Mouse (Mus musculus): Measurements from ENCODE around the gene Atp7a. TPM values are rescaled to one million over a fixed set of nuclear protein-coding genes. Genes with fewer than 3 reads are reported as not detected.

Atp7a gene
- polyA plus RNA-seq, 1 experiment from 2014 or later = 29.0 TPM

- Histone ChIP-seq H3K9ac (replicated peaks; ENCODE audit: low read length) (0 out of 2 replicates have a peak overlapping the region, but pooled peaks have one; percentile 35), H3K36me3 (ENCODE audit: insufficient read depth, low read length) (0 out of 2 replicates have a peak, but pooled peaks cover 3% of the 10 kb centered on the region), H3K4me3 (ENCODE audit: low read length) (peak overlapping the region; percentile 24), H3K27me3 (ENCODE audit: insufficient read depth, low read length) (no peaks in the 10 kb centered on the region; the same call in 1 of the 2 replicates), H3K4me1 (ENCODE audit: insufficient read depth, low read length) (peaks cover 9% of the 10 kb centered on the region; the same call in 1 of the 2 replicates), H3K27ac (ENCODE audit: low read length) (no peak overlapping the region), H3K9me3 (ENCODE audit: low read length) (no peaks in the 10 kb centered on the region), H3K4me2 (replicated peaks; ENCODE audit: low read depth, low read length) (peak overlapping the region; percentile 37)
- WGBS = 80% methylated on average over 3 of the region's 3 CpGs
- ATAC-seq (ENCODE audit: low FRiP score, low TSS enrichment) = no peak
Observed at GRCm38 (mm10) chrX:106017102-106017501, 10.0 kb upstream of the Atp7a start.

DNA sequence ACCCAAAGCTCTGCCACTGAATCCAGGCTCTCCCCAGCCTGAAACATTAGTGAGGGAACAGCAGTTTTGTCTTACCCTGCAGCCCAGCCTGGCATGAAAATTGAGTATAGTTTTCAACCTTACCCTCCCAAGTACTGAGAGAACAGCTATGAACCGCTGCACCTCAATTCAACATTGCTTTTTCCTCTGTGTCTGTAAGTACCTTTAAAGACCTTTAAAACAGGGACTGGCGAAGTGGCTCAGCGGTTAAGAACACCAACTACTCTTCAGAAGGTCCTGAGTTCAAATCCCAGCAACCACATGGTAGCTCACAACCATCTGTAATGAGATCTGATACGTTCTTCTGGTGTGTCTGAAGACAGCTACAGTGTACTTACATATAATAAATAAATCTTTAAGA lies 9.6 kb upstream of the Atp7a start:
- H3K4me2 ChIP-seq (replicated peaks; ENCODE audit: low read depth, low read length) = 0 out of 2 replicates have a peak overlapping the region, but pooled peaks have one; percentile 37
- H3K4me3 ChIP-seq (ENCODE audit: low read length) = peak overlapping the region; percentile 24; the same call in 1 of the 2 replicates
- no peak overlapping the region for H3K27ac ChIP-seq (ENCODE audit: low read length)
- WGBS = 76% methylated on average over 4 of the region's 4 CpGs
- H3K9ac ChIP-seq (replicated peaks; ENCODE audit: low read length) = no peak overlapping the region
- 0 out of 2 replicates have a peak, but pooled peaks cover 3% of the 10 kb centered on the region for H3K36me3 ChIP-seq (ENCODE audit: insufficient read depth, low read length)
- H3K4me1 ChIP-seq (ENCODE audit: insufficient read depth, low read length) = peaks cover 7% of the 10 kb centered on the region; the same call in 1 of the 2 replicates
- H3K27me3 ChIP-seq (ENCODE audit: insufficient read depth, low read length) = no peaks in the 10 kb centered on the region; the same call in 1 of the 2 replicates
- no peaks in the 10 kb centered on the region for H3K9me3 ChIP-seq (ENCODE audit: low read length)
- ATAC-seq (ENCODE audit: low FRiP score, low TSS enrichment) = no peak

DNA sequence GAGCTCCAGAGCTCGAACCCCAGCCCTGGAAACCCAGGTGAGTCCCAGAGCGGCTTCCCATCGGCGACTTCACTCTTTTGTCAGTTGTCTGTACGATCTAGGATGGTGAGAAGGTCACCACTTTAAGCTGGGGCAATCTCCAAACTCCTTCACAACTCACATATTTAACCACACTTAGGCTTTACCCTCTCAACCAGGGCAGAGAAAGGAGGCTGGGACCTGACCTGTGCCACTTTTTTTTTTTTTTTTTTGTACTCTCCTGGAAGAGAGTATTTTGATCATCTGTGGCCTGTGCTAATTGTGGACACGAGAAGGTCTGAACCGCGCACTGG lies 233 bp downstream of the Atp7a start:
- Histone ChIP-seq H3K36me3 (ENCODE audit: insufficient read depth, low read length) (no peaks in the 10 kb centered on the region), H3K9ac (replicated peaks; ENCODE audit: low read length) (peak overlapping the region; percentile 77), H3K27me3 (ENCODE audit: insufficient read depth, low read length) (peaks cover 3% of the 10 kb centered on the region; the same call in 1 of the 2 replicates), H3K9me3 (ENCODE audit: low read length) (no peaks in the 10 kb centered on the region), H3K27ac (ENCODE audit: low read length) (peak overlapping the region; percentile 80), H3K4me3 (ENCODE audit: low read length) (peak overlapping the region; percentile 64), H3K4me2 (replicated peaks; ENCODE audit: low read depth, low read length) (peak overlapping the region; percentile 53), H3K4me1 (ENCODE audit: insufficient read depth, low read length) (0 out of 2 replicates have a peak, but pooled peaks cover 2% of the 10 kb centered on the region)
- ATAC-seq (ENCODE audit: low FRiP score, low TSS enrichment) = no peak; the same call in 1 of the 2 replicates
- 20% methylated on average over 8 of the region's 8 CpGs for WGBS

GRCm38 (mm10) chrX:106030176-106030575 lies 3.1 kb downstream of the Atp7a start:
- Histone ChIP-seq H3K9ac (replicated peaks; ENCODE audit: low read length) (no peak overlapping the region), H3K27ac (ENCODE audit: low read length) (no peak overlapping the region), H3K4me3 (ENCODE audit: low read length) (no peak overlapping the region), H3K4me2 (replicated peaks; ENCODE audit: low read depth, low read length) (no peak overlapping the region), H3K27me3 (ENCODE audit: insufficient read depth, low read length) (peaks cover 5% of the 10 kb centered on the region; the same call in 1 of the 2 replicates), H3K9me3 (ENCODE audit: low read length) (no peaks in the 10 kb centered on the region), H3K36me3 (ENCODE audit: insufficient read depth, low read length) (no peaks in the 10 kb centered on the region), H3K4me1 (ENCODE audit: insufficient read depth, low read length) (0 out of 2 replicates have a peak, but pooled peaks cover 5% of the 10 kb centered on the region)
- WGBS = 81% methylated on average over 5 of the region's 5 CpGs
- ATAC-seq (ENCODE audit: low FRiP score, low TSS enrichment) = no peak

- Histone ChIP-seq H3K9ac (replicated peaks; ENCODE audit: low read length) (no peak overlapping the region), H3K4me2 (replicated peaks; ENCODE audit: low read depth, low read length) (no peak overlapping the region), H3K36me3 (ENCODE audit: insufficient read depth, low read length) (no peaks in the 10 kb centered on the region), H3K27ac (ENCODE audit: low read length) (no peak overlapping the region), H3K9me3 (ENCODE audit: low read length) (no peaks in the 10 kb centered on the region), H3K27me3 (ENCODE audit: insufficient read depth, low read length) (peaks cover 2% of the 10 kb centered on the region; the same call in 1 of the 2 replicates), H3K4me1 (ENCODE audit: insufficient read depth, low read length) (peaks cover 10% of the 10 kb centered on the region; the same call in 1 of the 2 replicates), H3K4me3 (ENCODE audit: low read length) (no peak overlapping the region)
- ATAC-seq (ENCODE audit: low FRiP score, low TSS enrichment) = no peak
Observed at GRCm38 (mm10) chrX:106031124-106031523, 4.0 kb downstream of the Atp7a start.

GRCm38 (mm10) chrX:106035727-106036126 lies 8.7 kb downstream of the Atp7a start:
- WGBS = 64% methylated on average over 2 of the region's 2 CpGs
- Histone ChIP-seq H3K9me3 (ENCODE audit: low read length) (no peaks in the 10 kb centered on the region), H3K27me3 (ENCODE audit: insufficient read depth, low read length) (peaks cover 4% of the 10 kb centered on the region; the same call in 1 of the 2 replicates), H3K4me3 (ENCODE audit: low read length) (no peak overlapping the region), H3K9ac (replicated peaks; ENCODE audit: low read length) (no peak overlapping the region), H3K36me3 (ENCODE audit: insufficient read depth, low read length) (no peaks in the 10 kb centered on the region), H3K27ac (ENCODE audit: low read length) (no peak overlapping the region), H3K4me2 (replicated peaks; ENCODE audit: low read depth, low read length) (no peak overlapping the region), H3K4me1 (ENCODE audit: insufficient read depth, low read length) (peaks cover 21% of the 10 kb centered on the region; the same call in 1 of the 2 replicates)
- no peak for ATAC-seq (ENCODE audit: low FRiP score, low TSS enrichment)

GRCm38 (mm10) chrX:106037185-106037752 lies 10.2 kb downstream of the Atp7a start:
- H3K27ac ChIP-seq (ENCODE audit: low read length) = no peak overlapping the region
- H3K9ac ChIP-seq (replicated peaks; ENCODE audit: low read length) = no peak overlapping the region
- no peak overlapping the region for H3K4me2 ChIP-seq (replicated peaks; ENCODE audit: low read depth, low read length)
- no peak overlapping the region for H3K4me3 ChIP-seq (ENCODE audit: low read length)
- peaks cover 4% of the 10 kb centered on the region; the same call in 1 of the 2 replicates for H3K27me3 ChIP-seq (ENCODE audit: insufficient read depth, low read length)
- peak; percentile 49; the same call in 1 of the 2 replicates for ATAC-seq (ENCODE audit: low FRiP score, low TSS enrichment)
- peaks cover 19% of the 10 kb centered on the region; the same call in 1 of the 2 replicates for H3K4me1 ChIP-seq (ENCODE audit: insufficient read depth, low read length)
- no peaks in the 10 kb centered on the region for H3K9me3 ChIP-seq (ENCODE audit: low read length)
- H3K36me3 ChIP-seq (ENCODE audit: insufficient read depth, low read length) = no peaks in the 10 kb centered on the region
- WGBS = 65% methylated on average over 3 of the region's 3 CpGs

DNA sequence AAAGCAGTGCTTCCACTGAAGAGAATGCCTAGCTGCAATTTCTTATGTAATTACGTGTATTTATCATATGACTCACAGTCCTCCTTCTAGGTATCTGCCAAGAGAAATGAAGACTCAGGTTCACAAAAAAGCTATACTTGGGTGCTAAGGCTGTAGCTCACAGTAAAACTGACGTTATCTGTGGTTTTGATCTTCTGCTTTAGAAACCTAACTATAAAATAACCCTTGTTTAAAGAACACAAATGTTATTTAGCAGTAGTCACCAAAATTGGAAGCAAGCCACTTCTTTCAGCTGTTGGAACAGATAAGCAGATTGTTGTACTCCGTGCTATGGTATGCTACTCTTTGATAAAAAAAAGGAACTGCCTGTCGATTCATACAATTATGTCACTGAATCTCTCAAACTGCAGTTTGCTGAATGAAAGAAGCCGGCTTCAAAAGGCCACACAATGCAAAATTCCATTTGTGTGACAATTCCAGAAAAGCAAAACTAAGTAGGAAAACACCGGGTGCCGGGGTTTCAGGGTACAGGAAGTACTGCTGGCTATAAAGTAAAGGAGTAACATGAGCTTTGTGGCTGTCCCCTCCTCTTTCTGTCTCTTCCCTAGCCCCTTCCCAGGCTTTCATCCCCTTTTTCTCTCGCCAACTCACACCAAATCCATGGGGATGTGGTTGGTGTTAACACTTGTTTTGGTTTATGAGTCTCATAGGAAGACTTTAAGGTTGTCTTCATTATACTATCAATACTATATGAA lies 17.0 kb downstream of the Atp7a start:
- Histone ChIP-seq H3K9ac (replicated peaks; ENCODE audit: low read length) (no peak overlapping the region), H3K27me3 (ENCODE audit: insufficient read depth, low read length) (peaks cover 4% of the 10 kb centered on the region; the same call in 1 of the 2 replicates), H3K36me3 (ENCODE audit: insufficient read depth, low read length) (no peaks in the 10 kb centered on the region), H3K27ac (ENCODE audit: low read length) (peak overlapping the region; percentile 56; the same call in 1 of the 2 replicates), H3K9me3 (ENCODE audit: low read length) (no peaks in the 10 kb centered on the region), H3K4me1 (ENCODE audit: insufficient read depth, low read length) (peaks cover 27% of the 10 kb centered on the region; the same call in 1 of the 2 replicates), H3K4me3 (ENCODE audit: low read length) (no peak overlapping the region), H3K4me2 (replicated peaks; ENCODE audit: low read depth, low read length) (peak overlapping the region; percentile 12; the same call in 1 of the 2 replicates)
- 40% methylated on average over 8 of the region's 8 CpGs for WGBS
- ATAC-seq (ENCODE audit: low FRiP score, low TSS enrichment) = no peak

DNA sequence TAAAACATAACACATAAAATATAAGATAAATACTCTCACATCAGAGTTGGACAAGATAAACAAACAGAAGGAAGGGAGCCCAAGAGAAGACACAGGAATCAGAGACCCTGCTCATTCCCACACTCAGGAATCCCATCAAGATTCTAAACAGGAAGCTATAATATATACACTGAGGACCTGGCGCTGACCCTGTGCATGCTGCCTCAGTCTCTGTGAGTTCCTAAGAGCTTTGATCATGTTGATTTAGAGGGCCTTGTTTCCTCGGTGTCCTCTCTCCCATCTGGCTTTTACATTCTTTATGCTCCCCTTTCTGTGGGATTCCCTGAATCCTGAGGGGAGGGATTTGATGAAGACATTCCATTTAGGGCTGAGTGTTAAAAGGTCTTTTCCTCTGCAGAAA lies 18.4 kb downstream of the Atp7a start:
- WGBS = 43% methylated on average over 2 of the region's 2 CpGs
- Histone ChIP-seq H3K27ac (ENCODE audit: low read length) (peak overlapping the region; percentile 13), H3K4me3 (ENCODE audit: low read length) (no peak overlapping the region), H3K4me1 (ENCODE audit: insufficient read depth, low read length) (peaks cover 27% of the 10 kb centered on the region; the same call in 1 of the 2 replicates), H3K9me3 (ENCODE audit: low read length) (no peaks in the 10 kb centered on the region), H3K4me2 (replicated peaks; ENCODE audit: low read depth, low read length) (no peak overlapping the region), H3K36me3 (ENCODE audit: insufficient read depth, low read length) (no peaks in the 10 kb centered on the region), H3K9ac (replicated peaks; ENCODE audit: low read length) (no peak overlapping the region), H3K27me3 (ENCODE audit: insufficient read depth, low read length) (peaks cover 4% of the 10 kb centered on the region; the same call in 1 of the 2 replicates)
- ATAC-seq (ENCODE audit: low FRiP score, low TSS enrichment) = peak; percentile 83

All from kidney, embryonic 16.5 days (tissue).